In genomic region chr17:32965253-32965622, GRCm38 (mm10) we compare ENCODE assay signal across 7 mouse cellular contexts. TPM values are rescaled to one million over a fixed set of nuclear protein-coding genes. Genes with fewer than 3 reads are reported as not detected.
DNase-seq lines count a peak whose midpoint lies in the region; ATAC-seq and TF ChIP-seq lines count a peak whose summit lies in the region.

No protein-coding gene starts in this region.

- no peaks in the 10 kb centered on the region for H3K27me3 ChIP-seq in liver, adult 2 months (ENCODE audit: control insufficient read depth, insufficient read depth, low read length)
- H3K27me3 ChIP-seq in embryonic facial prominence, embryonic 11.5 days (ENCODE audit: control insufficient read depth, insufficient read depth, low read length) = no peaks in the 10 kb centered on the region
- H3K27me3 ChIP-seq in lung, postnatal 0 days (replicated peaks; ENCODE audit: insufficient read depth, low read length) = no peaks in the 10 kb centered on the region

- peak overlapping the region; percentile 73 for H3K9ac ChIP-seq in liver, adult 2 months (ENCODE audit: low read depth, low read length)
- H3K9ac ChIP-seq in embryonic facial prominence, embryonic 11.5 days (replicated peaks; ENCODE audit: low read length) = peak overlapping the region; percentile 61
- peak overlapping the region; percentile 56 for H3K9ac ChIP-seq in lung, postnatal 0 days (replicated peaks; ENCODE audit: low read depth)

- TF ChIP-seq POLR2A in liver, adult 2 months (IDR thresholded peaks at IDR 0.05; ENCODE audit: extremely low read depth, insufficient read depth, low read length) = no peak

- no peaks in the 10 kb centered on the region for H3K36me3 ChIP-seq in liver, adult 2 months (ENCODE audit: control insufficient read depth, insufficient read depth, low read length)
- no peaks in the 10 kb centered on the region for H3K36me3 ChIP-seq in embryonic facial prominence, embryonic 11.5 days (replicated peaks; ENCODE audit: control insufficient read depth, insufficient read depth, low read depth, low read length)
- no peaks in the 10 kb centered on the region for H3K36me3 ChIP-seq in lung, postnatal 0 days (ENCODE audit: insufficient read depth, low read length)

- TF ChIP-seq CTCF in liver, adult 2 months (IDR thresholded peaks at IDR 0.05; ENCODE audit: low read depth, low read length) = no peak
- no peak for TF ChIP-seq CTCF in lung, postnatal 0 days (IDR thresholded peaks at IDR 0.05)

- no peaks in the 10 kb centered on the region for H3K9me3 ChIP-seq in embryonic facial prominence, embryonic 11.5 days (replicated peaks; ENCODE audit: control insufficient read depth, low read length)
- H3K9me3 ChIP-seq in lung, postnatal 0 days (ENCODE audit: low read length) = no peaks in the 10 kb centered on the region

- WGBS in liver, adult 2 months = under 1% methylated on average over 14 of the region's 14 CpGs
- WGBS in embryonic facial prominence, embryonic 11.5 days = under 1% methylated on average over 14 of the region's 14 CpGs
- WGBS in lung, postnatal 0 days = under 1% methylated on average over 14 of the region's 14 CpGs

- ATAC-seq in embryonic facial prominence, embryonic 11.5 days (replicated peaks; ENCODE audit: insufficient number of reproducible peaks, low FRiP score, low TSS enrichment, low read depth) = no peak; the same call in 1 of the 2 replicates
- peak; percentile 20 to 28; a peak in 3 of 4 replicates for ATAC-seq in hematopoietic stem cell, adult 5-6 weeks (replicated peaks in 1 of 2; ENCODE audit: insufficient read depth in 1 of 2, low FRiP score in 2 of 2, low TSS enrichment in 1 of 2, low read depth in 1 of 2, poor library complexity in 2 of 2, severe bottlenecking in 2 of 2)
- peak; percentile 48 for ATAC-seq in lung, postnatal 0 days

- peak overlapping the region; percentile 95 for H3K4me3 ChIP-seq in liver, adult 2 months (ENCODE audit: insufficient read depth, low read depth, low read length)
- peak overlapping the region; percentile 74 for H3K4me3 ChIP-seq in embryonic facial prominence, embryonic 11.5 days (ENCODE audit: low read depth, low read length)
- H3K4me3 ChIP-seq in lung, postnatal 0 days (ENCODE audit: low read depth, low read length) = peak overlapping the region; percentile 59

- peaks cover 8% of the 10 kb centered on the region for H3K4me1 ChIP-seq in liver, adult 2 months (ENCODE audit: control insufficient read depth, insufficient read depth, low read length)
- H3K4me1 ChIP-seq in embryonic facial prominence, embryonic 11.5 days (ENCODE audit: control insufficient read depth, insufficient read depth, low read length) = peaks cover 5% of the 10 kb centered on the region; the same call in 1 of the 2 replicates
- H3K4me1 ChIP-seq in lung, postnatal 0 days (ENCODE audit: insufficient read depth, low read depth, low read length) = no peaks in the 10 kb centered on the region; the same call in 1 of the 2 replicates

- DNase-seq in liver, adult 2 months (ENCODE audit: extremely low read depth, low read depth, low spot score) = no peak
- no peak for DNase-seq in liver
- no peak for DNase-seq in embryonic facial prominence, embryonic 11.5 days (ENCODE audit: low spot score)
- no peak for DNase-seq in lung, postnatal 0 days (ENCODE audit: low spot score)
- no peak for DNase-seq in right cerebral cortex, postnatal 4 days
- no peak for DNase-seq in thymus, postnatal 10 days (ENCODE audit: low spot score in 2 of 2)

- H3K27ac ChIP-seq in liver, adult 2 months (replicated peaks; ENCODE audit: insufficient read depth, low read depth, low read length) = peak overlapping the region; percentile 68
- no peak overlapping the region for H3K27ac ChIP-seq in embryonic facial prominence, embryonic 11.5 days (replicated peaks; ENCODE audit: low read depth, low read length)
- H3K27ac ChIP-seq in lung, postnatal 0 days (ENCODE audit: low read length) = peak overlapping the region; percentile 83

- peaks cover 13% of the 10 kb centered on the region for H3K79me2 ChIP-seq in liver, adult 2 months (ENCODE audit: control insufficient read depth, insufficient read depth, low read length)

- TF ChIP-seq EP300 in lung, postnatal 0 days (IDR thresholded peaks at IDR 0.05) = no peak

- H3K4me2 ChIP-seq in embryonic facial prominence, embryonic 11.5 days (ENCODE audit: low read depth, low read length) = peak overlapping the region; percentile 52
- H3K4me2 ChIP-seq in lung, postnatal 0 days (replicated peaks; ENCODE audit: low read depth, low read length) = peak overlapping the region; percentile 71

RNA-seq across cellular contexts. Expression of gene Zfp472, which starts 0.4 kb away (rescaled TPM):
- 2.1 and 3.2 TPM in 2 replicates for total RNA-seq in liver, adult 2 months (2014; rRNA removed)
- polyA plus RNA-seq in liver, adult 2 months (2012; rRNA removed) = 0.24 and 0.28 TPM in 2 replicates
- 15.5 and 16.2 TPM in 2 replicates for polyA plus RNA-seq in embryonic facial prominence, embryonic 11.5 days (2014; fragmentation: Nextera tagmentation; extraction: Ambion mirVana)
- 20.1 and 23.3 TPM in 2 replicates for total RNA-seq in hematopoietic stem cell, adult 5-6 weeks (2017)
- 7.6 and 7.8 TPM in 2 replicates for polyA plus RNA-seq in lung, postnatal 0 days (2015; fragmentation: Nextera tagmentation; extraction: Ambion mirVana)

RNA-seq across cellular contexts. Expression of gene Cyp4f13, which starts 18.0 kb away (rescaled TPM):
- total RNA-seq in liver, adult 2 months (2014; rRNA removed) = 62.2 and 69.0 TPM in 2 replicates
- 83.7 and 109 TPM in 2 replicates for polyA plus RNA-seq in liver, adult 2 months (2012; rRNA removed)
- polyA plus RNA-seq in embryonic facial prominence, embryonic 11.5 days (2014; fragmentation: Nextera tagmentation; extraction: Ambion mirVana) = 2.7 and 3.4 TPM in 2 replicates
- total RNA-seq in hematopoietic stem cell, adult 5-6 weeks (2017) = 5.9 and 17.1 TPM in 2 replicates
- polyA plus RNA-seq in lung, postnatal 0 days (2015; fragmentation: Nextera tagmentation; extraction: Ambion mirVana) = 20.8 and 22.0 TPM in 2 replicates

RNA-seq across cellular contexts. Expression of gene Zfp952, which starts 27.7 kb away (rescaled TPM):
- total RNA-seq in liver, adult 2 months (2014; rRNA removed) = 3.4 and 4.5 TPM in 2 replicates
- polyA plus RNA-seq in liver, adult 2 months (2012; rRNA removed) = 1.0 and 1.4 TPM in 2 replicates
- 16.6 and 17.3 TPM in 2 replicates for polyA plus RNA-seq in embryonic facial prominence, embryonic 11.5 days (2014; fragmentation: Nextera tagmentation; extraction: Ambion mirVana)
- total RNA-seq in hematopoietic stem cell, adult 5-6 weeks (2017) = 15.4 and 16.6 TPM in 2 replicates
- 7.3 and 8.4 TPM in 2 replicates for polyA plus RNA-seq in lung, postnatal 0 days (2015; fragmentation: Nextera tagmentation; extraction: Ambion mirVana)

RNA-seq across cellular contexts. Expression of gene Cyp4f14, which starts 48.1 kb away (rescaled TPM):
- total RNA-seq in liver, adult 2 months (2014; rRNA removed) = 332 and 362 TPM in 2 replicates
- 529 and 597 TPM in 2 replicates for polyA plus RNA-seq in liver, adult 2 months (2012; rRNA removed)
- polyA plus RNA-seq in embryonic facial prominence, embryonic 11.5 days (2014; fragmentation: Nextera tagmentation; extraction: Ambion mirVana) = not detected in 2 replicates
- total RNA-seq in hematopoietic stem cell, adult 5-6 weeks (2017) = not detected in 2 replicates
- not detected in 2 replicates for polyA plus RNA-seq in lung, postnatal 0 days (2015; fragmentation: Nextera tagmentation; extraction: Ambion mirVana)
